Mouse (Mus musculus): Measurements from ENCODE around the gene Crtac1.

GRCm38 (mm10) chr19:42293216-42293615, 138.4 kb downstream of the Crtac1 start:
- TF ChIP-seq SMC3 (IDR thresholded peaks at IDR 0.05; ENCODE audit: low read depth, low read length) (no peak), POLR2A (IDR thresholded peaks at IDR 0.05; ENCODE audit: control insufficient read depth in 1 of 2, insufficient read depth in 1 of 2, low read depth in 1 of 2, low read length in 2 of 2, poor library complexity in 1 of 2) (no peak), TCF12 (IDR thresholded peaks at IDR 0.05; ENCODE audit: low read depth, low read length) (no peak), MXI1 (IDR thresholded peaks at IDR 0.05; ENCODE audit: low read depth, low read length) (no peak), NELFE (IDR thresholded peaks at IDR 0.05; ENCODE audit: low read depth, low read length) (no peak), POLR2AphosphoS2 (IDR thresholded peaks at IDR 0.05; ENCODE audit: low read length) (no peak), NRF1 (IDR thresholded peaks at IDR 0.05; ENCODE audit: insufficient read depth, low read depth, low read length, poor library complexity, severe bottlenecking) (no peak), EP300 (IDR thresholded peaks at IDR 0.05; ENCODE audit: low read depth in 1 of 2, low read length in 2 of 2) (no peak), E2F4 (IDR thresholded peaks at IDR 0.05; ENCODE audit: borderline replicate concordance, low read depth, low read length) (no peak), RCOR1 (IDR thresholded peaks at IDR 0.05; ENCODE audit: low read depth, low read length) (no peak)

Measured in MEL (cell line).